Mouse (Mus musculus) heart, postnatal 0 days (tissue): ENCODE data around the gene Ephb1.

Experiments used
- CTCF ChIP-seq: IDR thresholded peaks from 2 replicates; pipeline ENCODE4 v1.5.1; 2016; ENCODE audit warnings: antibody characterized with exemption, control low read depth, low read depth
- EP300 ChIP-seq: IDR thresholded peaks from 2 replicates; pipeline ENCODE4 v1.6.1; 2016; ENCODE audit warnings: antibody characterized with exemption, low read depth

DNA sequence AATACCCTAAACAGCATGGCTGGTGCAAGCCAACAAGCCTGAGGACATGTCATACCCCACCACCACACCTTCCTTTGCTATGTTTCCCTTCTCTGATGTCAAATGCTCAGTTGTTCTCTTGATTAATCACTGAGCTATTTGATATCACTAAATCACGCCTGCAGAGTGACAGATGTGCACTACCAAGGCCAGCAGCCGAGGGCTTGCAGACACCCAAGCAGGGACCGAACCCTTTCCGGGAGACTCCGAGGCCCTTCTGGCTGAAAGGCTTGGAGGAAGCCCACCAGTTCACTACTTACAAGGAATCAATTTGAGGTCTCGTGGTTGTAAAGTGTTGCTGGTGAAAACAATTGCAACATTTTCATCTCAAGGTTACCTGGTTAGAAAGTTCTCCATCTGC lies 3.5 kb upstream of the Ephb1 start:
- TF ChIP-seq EP300 (no peak), CTCF (no peak)
